Mouse (Mus musculus): ENCODE measurements at regions not wholly inside any gene's neighbourhood (a gene's known extent, or its start where the extent isn't known, plus 50 kb on each side); places are given as distances from the start of the nearest gene placed in this dataset.

GRCm38 (mm10) chr2:61344556-61345131 lies 233.7 kb upstream of the Tank start:
- no peak for TF ChIP-seq CTCF (IDR thresholded peaks at IDR 0.05; ENCODE audit: borderline replicate concordance, insufficient read depth, low read length)
- no peak for TF ChIP-seq POLR2A (IDR thresholded peaks at IDR 0.05; ENCODE audit: low read depth, low read length)

Data from embryonic fibroblast, embryonic 13.5 days (primary cell).